Mouse (Mus musculus) heart, adult 2 months (tissue): Measurements from ENCODE around the gene Cib1.

ENCODE experiments used
- CTCF ChIP-seq: fragments of 200-600 bp; IDR thresholded peaks from 2 replicates; pipeline ENCODE4 v1.8.1; 2022; ENCODE audit warnings: antibody characterized with exemption, mild to moderate bottlenecking, moderate library complexity
- EP300 ChIP-seq: fragments of 200-500 bp; IDR thresholded peaks from 2 replicates; pipeline ENCODE4 v1.6.1; 2011; ENCODE audit warnings: low read depth, low read length, control low read depth; ENCODE audit not compliant: insufficient read depth
- POLR2A ChIP-seq: fragments of 200-500 bp; IDR thresholded peaks from 2 replicates; pipeline ENCODE4 v1.6.1; 2011; ENCODE audit warnings: mild to moderate bottlenecking, low read depth, low read length, control low read depth; ENCODE audit not compliant: insufficient read depth

- TF ChIP-seq EP300 (no peak), CTCF (no peak), POLR2A (no peak)
Observed at GRCm38 (mm10) chr7:80208738-80209430, 23.7 kb downstream of the Cib1 start.
